Mouse (Mus musculus): ENCODE measurements around the gene Gnb1. TPM values are rescaled to one million over a fixed set of nuclear protein-coding genes. Genes with fewer than 3 reads are reported as not detected.

Gnb1 gene
- polyA plus RNA-seq, 1 experiment from 2014 or later = 762 TPM

Other genes with a start within 250 kb of the Gnb1 start
- gene Faap20, start 241.6 kb upstream of the Gnb1 start, polyA plus RNA-seq (2016; fragmentation: Nextera tagmentation; extraction: Ambion mirVana) = 87.5 and 89.3 TPM in 2 replicates
- gene Prkcz, start 130.0 kb upstream of the Gnb1 start, polyA plus RNA-seq (2016; fragmentation: Nextera tagmentation; extraction: Ambion mirVana) = 33.3 and 35.8 TPM in 2 replicates
- gene Gabrd, start 93.2 kb upstream of the Gnb1 start, polyA plus RNA-seq (2016; fragmentation: Nextera tagmentation; extraction: Ambion mirVana) = 0.34 TPM in 1 of 2 replicates, not detected in the other
- 4.0 and 4.7 TPM in 2 replicates for gene Cfap74, start 82.2 kb upstream of the Gnb1 start, polyA plus RNA-seq (2016; fragmentation: Nextera tagmentation; extraction: Ambion mirVana)
- not detected in 2 replicates for gene Tmem52, start 22.2 kb upstream of the Gnb1 start, polyA plus RNA-seq (2016; fragmentation: Nextera tagmentation; extraction: Ambion mirVana)
- gene Nadk, start 71.0 kb downstream of the Gnb1 start, polyA plus RNA-seq (2016; fragmentation: Nextera tagmentation; extraction: Ambion mirVana) = 86.9 and 88.2 TPM in 2 replicates
- gene Slc35e2, start 110.1 kb downstream of the Gnb1 start, polyA plus RNA-seq (2016; fragmentation: Nextera tagmentation; extraction: Ambion mirVana) = 16.2 and 16.7 TPM in 2 replicates
- 76.8 and 79.5 TPM in 2 replicates for gene Cdk11b, start 133.5 kb downstream of the Gnb1 start, polyA plus RNA-seq (2016; fragmentation: Nextera tagmentation; extraction: Ambion mirVana)
- not detected in 2 replicates for gene Gm10563, start 154.0 kb downstream of the Gnb1 start, polyA plus RNA-seq (2016; fragmentation: Nextera tagmentation; extraction: Ambion mirVana)
- 3.9 and 4.3 TPM in 2 replicates for gene Mmp23, start 162.0 kb downstream of the Gnb1 start, polyA plus RNA-seq (2016; fragmentation: Nextera tagmentation; extraction: Ambion mirVana)
- gene Mib2, start 177.8 kb downstream of the Gnb1 start, polyA plus RNA-seq (2016; fragmentation: Nextera tagmentation; extraction: Ambion mirVana) = 33.8 and 38.1 TPM in 2 replicates
- gene Fndc10, start 203.0 kb downstream of the Gnb1 start, polyA plus RNA-seq (2016; fragmentation: Nextera tagmentation; extraction: Ambion mirVana) = 10.6 and 11.6 TPM in 2 replicates
- gene Ssu72, start 213.4 kb downstream of the Gnb1 start, polyA plus RNA-seq (2016; fragmentation: Nextera tagmentation; extraction: Ambion mirVana) = 151 and 160 TPM in 2 replicates
- 6.2 and 6.5 TPM in 2 replicates for gene Tmem240, start 243.4 kb downstream of the Gnb1 start, polyA plus RNA-seq (2016; fragmentation: Nextera tagmentation; extraction: Ambion mirVana)

Measured in neural tube, embryonic 12.5 days (tissue).